Mouse (Mus musculus) retina, embryonic 14.5 days (tissue): Measurements from ENCODE around the gene Nap1l1.
"Not testable (repeated sequence)": the region's sequence is repeated elsewhere in the genome, so short reads cannot be mapped to it uniquely, and the experiment has no call there.

Source experiments
- DNase-seq: peaks from one replicate; pipeline ENCODE4 v3.0.0-alpha.2; 2015; ENCODE audit warnings: low spot score

Nap1l1 gene

DNA sequence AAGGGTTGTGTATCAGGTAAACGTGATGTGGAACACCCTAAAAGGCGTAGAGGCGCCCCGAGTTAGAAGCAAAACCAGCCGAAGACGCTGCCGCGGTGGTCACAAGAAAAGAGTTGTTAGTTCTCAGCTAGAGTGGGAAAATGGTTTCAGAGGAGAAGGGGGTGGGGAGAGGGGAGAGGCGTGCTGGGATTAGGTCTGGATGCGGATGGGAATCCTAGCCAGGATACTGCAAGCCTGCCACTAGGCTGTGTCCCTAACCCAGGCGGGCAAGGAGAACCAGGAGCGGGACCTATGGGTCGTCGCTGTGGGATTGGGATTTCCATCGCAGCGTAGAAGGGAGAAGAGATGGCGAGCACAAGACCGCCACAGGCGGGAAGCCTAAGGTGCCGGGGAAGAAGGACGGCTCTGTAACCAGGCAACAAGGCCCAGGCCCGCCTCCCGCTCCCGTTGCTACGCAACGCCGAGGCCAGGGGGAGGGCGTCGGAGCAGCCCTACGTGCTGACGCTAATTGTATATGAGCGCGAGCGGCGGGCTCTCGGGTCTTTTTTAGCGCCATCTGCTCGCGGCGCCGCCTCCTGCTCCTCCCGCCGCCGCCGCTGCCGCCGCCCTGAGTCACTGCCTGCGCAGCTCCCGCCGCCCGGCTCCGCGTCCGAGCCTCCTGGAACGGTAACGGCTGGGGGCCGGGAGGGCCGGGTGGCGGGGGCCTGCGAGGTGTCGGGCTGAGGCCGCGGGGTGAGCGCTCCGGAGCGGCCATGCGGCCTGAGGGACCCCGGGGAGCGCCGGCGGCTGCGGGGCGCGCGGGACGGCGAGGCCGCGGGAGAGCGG, at the start of gene Nap1l1:
Gene Nap1l1 (plus strand): TSS at position 538 of the 825 bp plus-strand sequence.
- peak; percentile 98 for DNase-seq

DNA sequence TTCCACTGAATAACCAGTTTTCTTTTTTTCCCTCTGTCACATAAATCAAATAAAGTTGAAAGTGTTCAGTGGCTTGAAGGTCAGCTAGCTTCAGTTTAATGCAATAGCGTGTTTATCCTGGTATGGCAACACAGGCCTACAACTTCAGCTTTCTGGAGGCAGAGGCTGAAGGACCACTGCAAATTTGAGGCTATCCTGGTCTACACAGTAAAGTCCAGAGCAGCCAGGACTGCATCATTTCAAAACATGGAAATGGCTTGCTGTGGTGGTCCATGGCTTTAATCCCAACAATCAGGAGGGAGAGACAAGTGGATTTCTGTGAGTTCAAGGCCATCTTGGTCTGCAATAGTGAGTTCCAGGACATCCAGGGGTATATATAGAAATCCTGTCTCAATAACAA, 46.5 kb upstream of the Nap1l1 start:
- DNase-seq, result no peak

DNA sequence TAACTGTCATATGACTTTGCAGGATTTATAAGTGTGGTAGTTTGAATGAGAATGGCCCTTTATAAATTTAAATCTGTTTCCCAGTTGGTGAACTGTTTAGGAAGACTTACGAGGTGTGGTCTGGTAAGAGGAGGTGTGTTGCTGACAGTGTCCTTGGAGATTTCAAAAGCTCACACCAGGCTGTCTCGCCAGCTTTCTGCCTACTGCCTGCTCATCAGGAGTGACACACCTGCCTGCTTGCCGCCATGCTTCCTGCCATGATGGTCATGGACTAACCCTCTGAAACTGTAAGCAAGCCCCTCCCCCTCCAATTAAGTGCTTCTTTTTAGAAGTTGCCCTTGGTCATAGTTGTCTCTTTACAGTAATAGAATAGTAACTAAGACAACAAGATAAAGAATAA, 39.5 kb upstream of the Nap1l1 start:
- no peak for DNase-seq

DNA sequence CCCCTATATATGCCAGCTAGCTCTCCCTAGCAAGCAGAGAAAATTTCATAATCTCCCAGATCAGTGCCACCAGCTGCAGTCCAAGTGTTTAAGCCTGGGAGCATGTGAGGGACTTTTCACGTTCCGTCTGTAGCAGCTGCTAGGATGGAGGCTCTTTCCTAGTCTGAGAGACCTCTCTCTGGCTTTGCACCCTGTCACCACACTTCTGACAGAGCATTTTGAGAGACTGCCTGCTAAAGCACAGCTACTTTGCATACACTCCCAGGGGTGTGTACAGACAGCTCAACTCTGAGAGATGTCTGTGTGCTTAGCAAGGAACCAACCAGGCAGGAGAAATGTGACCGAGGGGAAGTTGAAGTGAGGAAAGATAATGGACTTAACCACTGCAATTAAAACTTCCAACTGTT, 32.0 kb upstream of the Nap1l1 start:
- peak; percentile 39 for DNase-seq

DNA sequence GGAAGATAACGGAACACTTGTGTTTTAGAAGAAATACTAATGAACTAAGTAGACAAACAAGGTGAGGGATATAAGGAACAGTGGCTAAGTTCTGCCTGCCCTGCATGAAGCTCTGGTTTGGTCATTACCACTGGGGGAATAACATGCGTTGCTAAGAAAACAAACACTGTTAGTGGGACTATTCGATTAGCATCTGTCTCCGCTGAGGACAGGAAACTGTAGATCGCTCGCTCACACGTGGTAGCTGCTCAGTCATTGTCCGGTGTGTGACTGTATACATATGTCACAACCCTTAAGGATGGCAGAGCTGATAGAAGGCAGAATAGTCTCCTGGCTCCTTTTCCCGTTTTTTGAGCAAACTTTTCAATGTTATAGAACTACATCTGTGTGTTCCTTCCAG, 28.8 kb upstream of the Nap1l1 start:
- no peak for DNase-seq

DNA sequence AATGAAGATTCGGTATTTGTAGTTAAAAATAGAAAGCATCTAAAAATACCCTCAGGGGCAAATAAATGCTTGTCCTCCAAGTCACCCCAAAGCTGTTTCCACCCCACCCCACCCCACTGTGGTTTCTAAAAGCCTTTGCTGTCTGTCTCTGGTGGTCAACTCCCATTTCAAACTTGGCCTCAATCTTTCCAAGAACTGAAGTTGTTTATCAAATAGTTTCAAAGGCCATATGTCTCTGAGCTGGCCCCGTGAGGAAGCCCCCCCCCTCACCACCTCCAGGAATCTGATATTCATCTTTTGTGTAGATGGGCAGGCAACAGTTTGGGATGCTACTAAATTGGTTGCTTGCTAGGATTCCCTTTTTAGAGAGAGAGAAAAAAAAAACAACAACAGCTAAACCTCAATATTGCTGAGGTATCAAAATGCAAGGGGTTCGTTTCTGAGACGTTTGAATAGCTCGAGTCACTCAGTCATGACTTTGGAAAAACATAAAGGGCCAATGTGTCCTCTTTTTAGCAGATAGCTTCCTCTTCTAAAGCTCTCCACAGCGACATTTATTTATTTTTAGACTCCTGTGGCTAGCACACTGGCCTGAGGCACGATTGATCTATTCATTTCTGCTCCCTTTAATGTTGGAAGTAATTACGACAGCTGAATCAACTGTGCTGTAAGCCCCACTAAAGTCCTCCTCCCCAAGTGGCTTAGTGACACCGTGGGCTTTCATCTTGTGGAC, 26.9 kb upstream of the Nap1l1 start:
- no peak for DNase-seq

DNA sequence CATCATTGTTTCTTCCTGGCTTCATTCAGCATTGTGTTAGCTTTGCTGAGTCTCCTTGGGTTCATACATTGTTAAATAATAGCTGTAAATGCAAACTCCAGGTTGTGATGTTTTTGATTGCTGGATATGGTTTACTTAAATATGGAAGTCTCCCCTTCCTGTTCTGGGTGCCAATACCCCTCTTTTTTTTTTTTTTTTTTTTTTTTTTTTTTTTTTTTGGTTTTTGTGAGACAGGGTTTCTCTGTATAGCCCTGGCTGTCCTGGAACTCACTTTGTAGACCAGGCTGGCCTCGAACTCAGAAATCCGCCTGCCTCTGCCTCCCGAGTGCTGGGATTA, 26.4 kb upstream of the Nap1l1 start:
- DNase-seq, result not testable (repeated sequence)

DNA sequence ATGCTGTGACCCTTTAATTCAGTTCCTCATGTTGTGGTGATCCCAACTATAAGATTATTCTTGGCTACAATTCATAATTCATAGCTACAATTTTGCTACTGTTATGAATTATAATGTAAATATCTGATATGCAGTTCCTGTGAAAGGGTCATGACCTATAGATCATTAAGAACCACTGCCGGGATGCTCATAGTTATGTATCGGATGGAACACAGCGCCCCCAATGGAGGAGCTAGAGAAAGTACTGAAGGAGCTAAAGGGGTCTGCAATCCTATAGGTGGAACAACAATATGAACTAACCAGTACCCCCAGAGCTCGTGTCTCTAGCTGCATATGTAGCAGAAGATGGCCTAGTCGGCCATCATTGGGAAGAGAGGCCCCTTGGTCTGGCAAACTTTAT, 23.4 kb upstream of the Nap1l1 start:
- not testable (repeated sequence) for DNase-seq

DNA sequence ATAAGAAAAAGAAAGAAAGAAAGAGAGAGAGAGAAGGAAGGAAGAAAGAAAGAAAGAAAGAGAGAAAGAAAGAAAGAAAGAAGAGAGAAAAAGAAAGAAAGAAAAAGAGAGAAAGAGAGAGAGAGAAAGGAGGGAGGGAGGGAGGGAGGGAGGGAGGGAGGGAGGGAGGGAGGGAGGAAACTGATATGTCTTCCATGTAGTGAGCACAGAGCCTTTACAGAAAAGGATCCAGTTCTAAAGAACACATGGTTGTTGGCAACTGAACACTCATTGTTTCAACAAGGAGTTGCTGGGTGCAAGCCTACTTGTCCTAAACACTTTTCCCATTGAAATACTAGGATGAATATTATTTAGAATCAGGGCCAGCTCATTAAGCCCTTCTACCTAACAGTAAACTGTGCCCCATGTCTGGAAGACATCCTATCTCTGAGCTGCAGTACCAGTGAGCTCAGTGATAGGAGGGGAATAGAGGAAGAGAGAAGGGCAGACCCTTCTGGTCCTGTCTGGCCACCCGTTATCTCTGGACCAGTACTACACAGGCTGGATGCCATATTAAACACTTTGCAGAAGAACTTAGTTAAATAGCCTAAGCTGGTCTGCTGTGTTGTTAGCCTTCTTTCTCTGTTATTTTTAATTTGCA, 21.2 kb upstream of the Nap1l1 start:
- DNase-seq, result no peak

DNA sequence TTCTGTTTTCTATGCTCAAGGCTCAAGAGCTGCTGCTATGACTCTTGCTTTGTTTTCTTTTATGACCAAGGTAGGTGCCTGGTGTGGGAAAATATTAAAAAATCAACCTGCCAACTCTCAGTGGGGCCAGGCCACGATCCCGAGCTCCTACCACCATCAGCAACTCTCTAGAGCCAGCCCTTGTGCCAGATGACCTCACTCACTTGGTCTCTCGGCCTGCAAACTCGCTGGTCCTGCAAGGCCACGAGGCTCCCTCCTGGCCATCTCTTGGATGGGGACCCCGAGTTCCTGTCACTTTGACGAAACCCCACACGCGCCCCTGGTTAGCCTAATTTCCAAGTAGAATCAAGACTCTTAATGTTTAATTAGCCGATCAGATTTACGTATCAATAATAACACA, 20.6 kb upstream of the Nap1l1 start:
- DNase-seq, result no peak

DNA sequence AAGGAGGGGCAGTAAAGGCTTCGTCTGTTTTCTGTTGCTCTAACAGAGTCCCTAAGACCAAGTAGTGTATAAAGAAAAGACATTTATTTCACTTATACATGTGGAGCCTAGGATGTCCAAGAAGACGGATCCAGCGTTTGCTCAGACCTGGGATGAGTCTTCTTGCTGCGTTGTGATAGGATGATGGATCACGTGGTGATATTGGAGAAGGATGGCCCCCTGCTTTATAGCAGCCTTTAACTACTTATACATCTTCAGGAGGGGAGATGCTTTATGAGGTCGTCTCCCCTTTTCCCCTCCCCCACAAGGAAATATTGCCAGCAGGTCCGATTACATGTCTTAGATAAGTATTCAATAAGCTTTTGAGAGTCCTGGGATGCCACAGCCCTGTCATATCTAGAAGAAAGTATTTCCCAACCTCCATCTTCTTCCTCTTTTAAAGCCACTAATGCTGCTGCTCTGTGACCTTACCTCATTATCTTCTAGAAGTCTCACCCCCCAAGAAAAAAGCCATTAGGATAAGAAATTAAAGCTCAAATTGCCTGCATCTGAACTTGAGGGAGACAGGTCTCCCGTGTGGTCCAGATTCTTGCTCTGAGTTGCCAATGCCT, 18.2 kb upstream of the Nap1l1 start:
- no peak for DNase-seq

DNA sequence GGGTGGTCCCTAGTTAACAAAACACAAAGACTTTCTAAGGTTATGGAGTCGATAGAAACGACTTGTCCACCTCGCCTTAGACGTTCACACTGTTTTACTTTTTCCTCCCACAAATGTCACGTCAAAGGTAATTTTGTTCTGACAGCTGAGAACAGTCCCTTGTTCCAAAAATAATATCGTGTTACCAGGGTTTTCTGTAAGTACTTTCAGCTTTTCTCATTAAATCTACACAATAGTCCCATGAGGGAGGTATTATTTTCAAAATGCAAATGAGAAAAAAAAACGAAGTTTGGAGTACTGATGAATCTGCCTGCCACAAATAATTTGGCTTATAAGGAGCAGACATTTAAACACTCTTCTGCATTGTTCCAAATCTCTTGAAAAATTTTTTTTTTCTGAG, 14.9 kb upstream of the Nap1l1 start:
- DNase-seq, result no peak

DNA sequence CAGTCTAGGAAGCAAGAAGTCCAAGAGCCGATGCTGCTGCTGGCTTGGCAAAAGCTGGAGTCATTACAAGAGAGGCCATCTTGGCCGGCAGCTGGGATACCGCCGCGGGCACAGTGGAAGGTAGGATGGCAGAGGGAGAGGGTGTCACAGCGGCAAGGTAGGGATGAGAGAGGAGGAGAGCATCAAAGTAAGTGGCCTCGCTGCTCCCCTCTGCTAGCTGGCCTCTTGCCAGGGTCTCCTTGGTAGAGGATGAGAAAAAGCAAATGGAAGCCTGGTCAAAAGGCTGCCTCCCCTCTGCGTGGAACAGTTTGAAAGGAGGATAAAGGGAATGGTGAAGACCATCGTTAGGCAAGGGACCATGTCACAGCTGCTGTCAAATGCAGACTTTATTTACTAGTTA, 14.0 kb upstream of the Nap1l1 start:
- no peak for DNase-seq

DNA sequence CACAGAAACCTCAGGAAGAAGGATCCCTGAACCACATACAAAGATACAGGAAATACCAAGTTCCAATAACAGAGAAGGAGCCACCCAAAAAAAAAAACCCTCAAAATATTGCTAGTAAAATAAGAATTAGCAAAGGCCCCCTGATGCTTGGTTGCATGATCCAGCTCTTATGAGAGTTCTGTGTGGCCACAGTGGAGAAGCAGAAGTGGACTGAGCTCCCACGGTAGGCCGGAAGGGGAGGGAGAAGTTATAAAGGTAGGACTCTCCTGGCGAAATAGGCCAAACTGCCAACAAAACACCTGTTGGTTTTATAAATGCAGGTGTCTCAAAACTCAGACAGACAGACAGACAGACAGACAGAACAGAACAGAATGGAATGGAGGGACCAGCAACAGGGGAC, 13.1 kb upstream of the Nap1l1 start:
- no peak for DNase-seq

DNA sequence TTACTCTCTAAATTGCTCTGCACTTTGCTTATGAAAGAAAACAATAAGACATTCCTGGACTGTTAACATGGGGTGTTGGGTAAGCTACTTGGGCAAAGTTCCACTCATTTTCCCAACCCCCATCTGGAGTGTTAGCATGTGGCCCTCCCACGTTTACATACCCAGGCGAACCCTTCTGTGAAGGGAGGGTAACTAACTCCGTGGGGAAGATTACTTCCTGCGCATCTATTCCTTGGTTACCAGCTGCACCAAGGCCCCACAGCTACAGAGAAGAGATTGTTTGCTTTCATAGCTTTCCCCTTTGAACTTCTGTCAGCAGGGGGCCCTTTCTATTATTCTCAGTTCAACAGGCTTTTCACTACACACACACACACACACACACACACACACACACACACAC, 12.6 kb upstream of the Nap1l1 start:
- DNase-seq, result peak; percentile 69

DNA sequence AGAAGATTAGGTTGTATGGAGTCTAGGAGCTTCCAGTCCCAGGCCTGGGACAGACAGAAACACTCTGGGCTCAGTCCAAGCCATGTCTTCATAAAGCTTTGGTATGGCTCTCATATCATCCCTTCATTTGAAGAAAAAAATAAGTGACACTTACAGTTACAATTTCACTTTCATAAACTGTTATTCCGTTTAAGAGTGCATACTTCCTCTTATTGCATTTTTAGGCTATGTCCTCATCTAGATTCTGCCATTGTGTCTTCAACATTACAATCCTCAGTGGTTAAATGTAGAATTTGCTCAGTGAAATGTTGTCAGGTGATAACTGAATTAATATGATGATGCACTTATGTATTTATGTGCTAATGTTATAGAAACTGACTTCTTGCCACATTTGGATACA, 8.2 kb upstream of the Nap1l1 start:
- DNase-seq, result no peak

DNA sequence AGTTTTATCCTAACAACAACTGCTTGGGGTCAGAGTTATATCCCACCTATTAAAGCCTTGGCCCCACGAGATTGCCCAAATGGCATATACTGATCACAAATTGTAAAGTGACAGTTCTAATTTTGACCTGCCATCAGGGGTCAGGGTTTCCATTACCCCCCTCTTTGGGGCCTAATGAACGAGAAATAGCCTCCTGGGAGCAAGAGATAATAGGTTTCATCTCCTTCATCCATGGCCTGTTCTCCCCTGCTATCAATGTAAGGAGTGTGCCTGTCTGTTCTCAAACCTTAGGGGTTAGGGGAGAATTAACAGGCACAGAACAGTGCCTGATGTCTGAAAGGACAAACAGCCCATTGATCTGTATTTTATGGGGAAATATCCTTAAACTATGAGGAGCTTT, 7.6 kb upstream of the Nap1l1 start:
- no peak for DNase-seq

DNA sequence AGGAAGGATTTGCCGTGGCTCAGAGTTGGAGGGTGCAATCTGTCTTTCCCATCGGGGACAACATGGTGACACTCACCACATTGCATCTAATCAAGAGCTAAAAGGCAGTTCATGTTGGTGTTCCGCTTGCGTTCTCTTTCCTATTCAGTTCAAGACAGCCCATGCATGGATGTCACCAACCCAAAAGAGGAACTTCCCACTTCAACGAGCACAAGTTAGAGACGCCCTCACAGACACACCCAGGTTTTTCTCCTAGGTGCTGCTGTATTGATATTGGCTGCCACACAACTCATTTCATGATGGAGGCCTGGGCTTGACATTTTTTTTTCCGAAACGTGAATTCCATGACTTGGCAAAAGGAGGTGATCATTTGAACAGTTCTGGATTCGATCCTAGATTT, 1.9 kb upstream of the Nap1l1 start:
- DNase-seq, result no peak

DNA sequence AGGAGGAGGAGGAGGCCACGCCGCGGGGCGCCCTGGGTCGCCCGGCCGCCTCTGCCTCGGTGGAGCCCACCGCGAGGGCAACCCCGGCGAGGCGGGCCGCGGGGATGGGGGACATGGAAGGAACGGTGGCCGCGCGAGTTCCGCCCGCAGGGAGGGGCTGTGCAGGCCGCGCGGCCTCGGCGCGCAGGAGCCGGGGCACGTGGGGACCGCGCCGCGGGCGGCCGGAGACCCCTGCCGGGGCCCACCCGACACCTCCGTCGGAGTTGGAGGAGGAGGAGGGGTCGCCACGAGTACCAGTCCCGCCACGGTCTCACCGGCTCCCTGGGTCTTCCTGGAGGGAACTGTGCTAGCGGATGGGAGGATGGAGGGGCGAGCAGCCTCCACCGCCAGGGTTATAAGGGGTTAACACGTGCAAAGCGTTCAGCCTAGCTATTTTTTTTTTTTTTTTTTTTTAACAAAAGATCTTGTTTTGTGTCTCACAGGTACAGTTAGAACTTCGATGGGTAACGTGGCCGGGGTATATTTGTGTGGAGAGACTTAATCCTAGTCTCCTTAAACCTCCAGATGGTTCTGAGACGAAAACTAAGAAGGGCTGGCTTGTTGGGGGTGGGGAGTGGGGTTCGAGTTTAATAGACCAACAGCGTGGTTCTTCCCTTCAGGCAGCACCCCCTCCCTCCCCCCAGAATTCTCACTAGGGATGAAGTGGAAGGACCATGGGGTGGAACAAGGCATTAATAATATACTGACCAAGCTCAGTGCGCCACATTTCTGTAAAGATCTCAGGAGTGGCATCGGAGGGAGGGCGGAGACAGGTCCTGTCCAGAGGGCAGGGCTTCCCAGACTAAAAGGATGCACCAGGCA, 718 bp downstream of the Nap1l1 start:
- peak; percentile 62 for DNase-seq

DNA sequence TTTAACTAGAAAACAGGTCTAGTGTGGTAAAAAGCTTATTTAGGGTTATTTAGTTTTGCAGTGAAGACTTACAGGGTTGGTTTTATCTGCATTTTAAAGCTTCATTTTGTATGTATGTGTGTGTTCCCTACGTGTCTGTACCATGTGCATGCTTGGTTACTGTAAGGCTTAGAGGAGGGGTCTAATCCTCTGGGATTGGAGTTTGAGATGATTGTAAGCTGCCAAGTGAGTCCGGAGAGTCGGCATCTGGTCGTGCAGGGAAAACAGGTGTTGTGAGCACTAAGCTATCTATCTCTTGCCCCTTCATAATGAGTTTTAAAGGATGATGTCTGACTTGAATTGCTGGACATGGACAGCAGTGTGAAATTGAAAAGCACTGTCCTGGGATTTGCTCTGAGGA, 3.3 kb downstream of the Nap1l1 start:
- peak; percentile 49 for DNase-seq

DNA sequence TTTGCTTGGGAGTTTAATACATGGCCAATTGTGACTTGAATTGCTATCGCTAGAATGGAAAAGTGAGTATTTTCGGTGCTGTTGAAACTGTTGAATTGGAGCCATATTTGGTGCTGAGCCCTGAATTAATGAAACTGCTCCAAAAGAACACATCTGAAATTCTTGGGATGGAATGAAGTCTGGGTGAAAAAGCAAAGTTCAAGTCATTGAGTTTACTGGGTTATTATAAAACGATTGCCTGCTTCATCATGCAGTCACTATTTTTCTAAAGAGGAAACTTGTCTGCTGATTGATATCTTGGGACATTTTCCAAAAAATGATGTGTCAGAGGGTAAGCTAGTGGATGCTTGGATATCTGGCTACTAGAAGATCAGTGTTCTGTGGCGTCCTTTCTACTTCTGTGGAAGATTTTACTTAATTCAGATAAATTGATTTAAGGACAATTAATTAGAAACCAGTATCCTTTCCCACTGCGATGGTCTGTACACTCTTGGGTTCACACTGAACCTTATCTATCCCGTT, 4.0 kb downstream of the Nap1l1 start:
- no peak for DNase-seq

DNA sequence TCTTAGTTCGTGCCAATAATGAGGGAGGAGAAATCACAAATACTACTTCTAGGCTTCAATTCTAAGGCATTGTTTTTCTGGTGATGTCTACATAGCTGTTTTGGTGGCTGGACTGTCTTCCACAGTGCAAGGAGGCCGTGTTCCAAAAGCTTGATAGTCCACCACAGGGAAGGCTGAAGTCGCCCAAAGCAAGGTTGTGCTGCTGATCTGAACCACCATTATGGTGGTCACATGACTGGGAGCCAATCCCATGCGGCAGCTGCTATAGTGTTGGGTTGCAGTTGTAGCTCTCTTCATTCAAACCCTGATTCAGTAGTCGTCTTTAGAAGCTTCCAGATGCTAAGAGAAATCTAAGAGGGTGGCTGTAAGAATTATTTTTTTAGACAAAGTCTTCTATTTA, 6.6 kb downstream of the Nap1l1 start:
- no peak for DNase-seq
